Mouse (Mus musculus): ENCODE results near the gene Prss53.

DNA sequence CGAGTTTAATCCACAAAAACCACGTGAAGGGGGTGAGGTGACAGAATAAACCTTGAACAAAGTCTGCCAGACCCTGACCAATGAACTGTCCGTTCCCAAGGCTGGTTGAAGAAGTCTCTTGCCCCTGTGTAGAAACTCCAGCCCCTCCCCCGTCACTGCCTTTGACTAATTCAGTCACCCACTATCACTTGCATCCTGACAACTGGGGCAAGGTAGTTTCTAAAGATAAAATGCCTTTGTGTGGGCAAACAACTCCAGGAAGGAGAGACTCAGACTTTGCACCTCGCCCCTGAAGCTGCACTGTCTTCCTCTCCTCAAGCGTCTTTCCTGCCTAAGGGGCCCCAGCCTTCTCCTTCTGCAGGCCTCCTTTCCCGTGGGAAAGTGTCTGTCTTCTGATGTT is 9.2 kb upstream of the Prss53 start:
- TF ChIP-seq CTCF (IDR thresholded peaks at IDR 0.05; ENCODE audit: insufficient read depth, low read depth, low read length) (no peak), POLR2A (IDR thresholded peaks at IDR 0.05; ENCODE audit: insufficient read depth, low read depth, low read length) (no peak)

All from olfactory bulb, adult 2 months (tissue).